Mouse (Mus musculus) ES-E14 (cell line): Measurements from ENCODE around the gene Pkd2l1. TPM values are rescaled to one million over a fixed set of nuclear protein-coding genes. Genes with fewer than 3 reads are reported as not detected.

Experiments
- DNase-seq: peaks from one replicate; pipeline ENCODE4 v3.0.0-alpha.2; 2013; ENCODE audit warnings: low read depth, low spot score
- H3K27ac ChIP-seq: 2 replicates; pipeline ENCODE4 v1.5.1; 2012; ENCODE audit warnings: low read depth, mild to moderate bottlenecking, low read length, moderate library complexity, mixed read lengths; ENCODE audit not compliant: poor library complexity, insufficient read depth, severe bottlenecking
- H3K36me3 ChIP-seq: 2 replicates; pipeline ENCODE4 v1.6.1; 2012; ENCODE audit warnings: mild to moderate bottlenecking, low read length, moderate library complexity, mixed read lengths; ENCODE audit not compliant: control insufficient read depth, poor library complexity, insufficient read depth, severe bottlenecking
- H3K4me1 ChIP-seq, 2 experiments: fragments of 150-350 bp in 1 of 2; sonication (generic) in 1 of 2; 2 replicates each; pipeline ENCODE4 v1.6.1; 2012; ENCODE audit warnings: low read length in 2 of 2, mild to moderate bottlenecking in 1 of 2, mixed read lengths in 1 of 2; ENCODE audit not compliant: control insufficient read depth in 2 of 2, insufficient read depth in 2 of 2, poor library complexity in 1 of 2
- H3K4me3 ChIP-seq, 2 experiments: fragments of 150-350 bp in 1 of 2; sonication (generic) in 1 of 2; 2 replicates each; pipeline ENCODE4 v1.5.1; 2012; ENCODE audit warnings: low read length in 2 of 2, low read depth in 1 of 2, mild to moderate bottlenecking in 1 of 2, mixed read lengths in 1 of 2; ENCODE audit not compliant: insufficient read depth in 1 of 2, poor library complexity in 1 of 2, severe bottlenecking in 1 of 2
- H3K9ac ChIP-seq: 2 replicates; pipeline ENCODE4 v1.6.1; 2012; ENCODE audit warnings: low read depth, mild to moderate bottlenecking, low read length, mixed read lengths; ENCODE audit not compliant: poor library complexity, insufficient read depth, severe bottlenecking
- H3K9me3 ChIP-seq: fragments of 150-350 bp; sonication (generic); 2 replicates; pipeline ENCODE4 v1.6.1; 2012; ENCODE audit warnings: low read depth, mild to moderate bottlenecking, low read length; ENCODE audit not compliant: control insufficient read depth, insufficient read depth
- CHD2 ChIP-seq: IDR thresholded peaks from 2 replicates; pipeline ENCODE4 v1.6.1; 2014; ENCODE audit warnings: mild to moderate bottlenecking, low read depth, low read length, inconsistent platforms
- HCFC1 ChIP-seq: IDR thresholded peaks from 2 replicates; pipeline ENCODE4 v1.6.1; 2012; ENCODE audit warnings: low read length, inconsistent platforms, borderline replicate concordance; ENCODE audit not compliant: insufficient read depth
- MAFK ChIP-seq: IDR thresholded peaks from 2 replicates; pipeline ENCODE4 v1.6.1; 2014; ENCODE audit warnings: mild to moderate bottlenecking, low read depth, low read length, inconsistent platforms; ENCODE audit not compliant: insufficient read depth
- ZC3H11A ChIP-seq: IDR thresholded peaks from 2 replicates; pipeline ENCODE4 v1.6.1; 2012; ENCODE audit warnings: low read depth, mild to moderate bottlenecking, inconsistent platforms, low read length, borderline replicate concordance
- ZNF384 ChIP-seq: IDR thresholded peaks from 2 replicates; pipeline ENCODE4 v1.6.1; 2012; ENCODE audit warnings: low read depth, low read length, inconsistent platforms
- in situ Hi-C, 2 experiments: fragments of 600-800 bp; cut with MboI; formaldehyde crosslinking; loops; one replicate each; pipeline ENCODE4 v1.15.1; 2025; ENCODE audit warnings: low sequenced_read_pairs in 2 of 2, inconsistent platforms in 1 of 2; ENCODE audit not compliant: unreplicated experiment in 2 of 2
- total RNA-seq: library from RNA; depleted of rRNA; stranded (reverse); fragments of 300-350 nt; gene quantifications from 2 replicates; pipeline ENCODE4 v1.2.3, GENCODE M21; 2012

Pkd2l1 gene
- total RNA-seq, 1 experiment, result 2.4 TPM

DNA sequence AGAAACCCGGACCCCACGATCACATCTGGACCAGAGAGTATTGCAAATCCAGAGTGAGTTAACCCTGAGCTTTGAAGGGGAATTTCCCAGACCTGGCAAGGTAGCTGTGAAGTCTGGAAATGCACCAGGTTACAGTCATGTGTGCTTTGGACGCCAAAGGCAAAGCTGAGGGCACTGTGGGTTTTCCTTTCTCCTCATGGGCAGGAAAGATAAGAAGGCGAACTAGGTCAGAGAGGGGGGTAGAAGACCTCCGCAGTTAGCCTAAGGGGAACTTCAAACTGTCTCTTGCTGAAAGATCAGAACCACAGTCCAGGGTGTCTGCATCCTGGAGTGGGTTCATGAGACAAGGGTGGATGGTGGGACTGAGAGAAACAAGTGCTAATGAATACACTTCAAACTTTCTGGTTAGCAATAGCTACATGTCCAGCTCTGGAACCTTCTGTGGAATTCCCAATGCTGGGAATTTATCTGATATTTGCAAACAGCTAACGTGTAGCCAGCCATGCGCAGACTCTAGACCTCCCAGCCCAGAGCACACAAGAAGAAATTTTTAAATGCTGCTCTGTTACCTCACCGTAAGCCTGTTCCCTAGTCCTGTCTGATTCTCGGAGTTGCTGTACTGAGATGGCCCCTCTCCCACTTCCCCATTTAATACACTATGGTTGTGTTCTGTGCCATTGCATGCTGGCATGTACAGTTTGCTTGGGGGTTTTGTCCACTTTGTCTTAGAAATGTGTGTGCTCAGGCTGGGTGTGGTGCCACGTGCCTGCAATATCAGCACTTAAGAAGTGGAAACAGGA is 5.0 kb upstream of the Pkd2l1 start:
- TF ChIP-seq HCFC1, result no peak
- no peak for TF ChIP-seq MAFK
- no peak for TF ChIP-seq ZNF384
- no peak for TF ChIP-seq CHD2
- Histone ChIP-seq H3K27ac (no peak overlapping the region), H3K9ac (no peak overlapping the region), H3K4me1 (peaks cover 0 to 2% of the 10 kb centered on the region in 2 experiments; a peak in 1 of 4 replicates), H3K36me3 (no peaks in the 10 kb centered on the region), H3K4me3 (no peak overlapping the region), H3K9me3 (no peaks in the 10 kb centered on the region)
- DNase-seq, result no peak
- in situ Hi-C loops, result no loop called here

DNA sequence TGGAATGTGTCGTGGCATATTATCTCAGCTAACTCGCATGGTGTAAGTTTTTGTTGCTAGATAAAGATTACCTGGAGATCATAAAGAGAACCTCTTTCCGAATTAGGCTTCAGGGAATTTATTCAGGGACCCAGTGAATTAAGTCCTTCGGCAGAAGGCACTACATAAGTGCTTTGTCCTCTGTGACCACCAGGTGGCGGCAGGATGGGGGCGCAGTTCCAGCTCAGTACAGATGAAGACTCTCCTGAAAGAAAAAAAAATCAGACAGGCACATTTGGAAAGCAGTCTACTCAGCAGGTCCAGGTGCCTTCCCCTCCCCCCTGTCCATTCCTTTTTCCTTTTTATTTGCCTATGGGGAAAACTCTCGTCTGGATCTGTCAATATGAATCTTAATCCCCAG is 2.9 kb upstream of the Pkd2l1 start:
- no peak overlapping the region for H3K4me3 ChIP-seq
- in situ Hi-C loops, result no loop called here
- H3K4me1 ChIP-seq, result peaks cover 0 to 2% of the 10 kb centered on the region in 2 experiments; a peak in 1 of 4 replicates
- TF ChIP-seq HCFC1 (no peak), ZC3H11A (peak; percentile 14; the same call in 1 of the 2 replicates), ZNF384 (peak; percentile 86), MAFK (0 out of 2 replicates have a peak, but pooled peaks have one; percentile 12), CHD2 (no peak)
- H3K9me3 ChIP-seq, result no peaks in the 10 kb centered on the region
- no peaks in the 10 kb centered on the region for H3K36me3 ChIP-seq
- H3K27ac ChIP-seq, result no peak overlapping the region
- no peak overlapping the region for H3K9ac ChIP-seq
- DNase-seq, result peak; percentile 72

DNA sequence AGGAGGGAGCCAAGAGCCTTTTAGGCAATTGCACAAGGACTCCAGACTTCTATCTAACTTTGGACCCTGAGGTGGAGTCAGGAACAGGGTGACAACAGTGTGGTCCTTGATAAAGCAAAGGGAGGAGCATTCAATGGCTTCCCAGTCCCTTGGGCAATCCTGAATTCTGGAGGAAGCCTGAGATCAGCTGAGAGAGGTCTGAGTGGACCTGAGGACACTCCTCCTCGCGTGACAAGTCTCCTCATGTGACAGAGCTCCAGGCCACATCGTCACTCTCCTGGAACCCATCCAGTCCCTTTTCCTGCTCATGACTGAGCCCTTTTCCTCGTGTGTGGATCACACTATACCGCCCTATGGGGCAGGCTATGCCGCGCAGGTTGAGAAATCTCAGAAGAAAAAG is 1.7 kb upstream of the Pkd2l1 start:
- Histone ChIP-seq H3K9ac (no peak overlapping the region), H3K36me3 (no peaks in the 10 kb centered on the region), H3K27ac (no peak overlapping the region), H3K4me3 (no peak overlapping the region), H3K9me3 (no peaks in the 10 kb centered on the region), H3K4me1 (peaks cover 0 to 2% of the 10 kb centered on the region in 2 experiments; a peak in 1 of 4 replicates)
- in situ Hi-C loops, result no loop called here
- TF ChIP-seq HCFC1 (no peak), ZC3H11A (no peak), CHD2 (no peak), ZNF384 (no peak)
- DNase-seq, result no peak

DNA sequence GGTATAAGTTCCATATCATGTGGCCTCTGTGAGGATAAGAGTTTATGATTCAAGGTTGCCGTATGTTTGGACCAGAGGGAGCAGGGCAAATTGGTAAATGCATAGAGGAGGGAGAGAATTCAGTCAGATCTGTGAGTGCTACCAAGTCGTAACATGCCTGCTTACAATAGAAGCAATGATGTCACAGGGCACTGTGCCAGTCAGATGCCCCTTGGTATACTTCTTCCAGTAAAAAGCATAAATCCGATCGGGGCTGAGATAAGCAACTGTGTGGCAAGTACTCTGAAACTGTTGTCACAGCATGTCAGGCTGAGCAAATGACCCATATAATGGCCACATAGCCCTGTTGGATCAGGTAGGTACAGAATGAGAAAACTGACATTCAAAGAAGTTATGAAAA is 3.2 kb downstream of the Pkd2l1 start:
- Histone ChIP-seq H3K4me1 (no peaks in the 10 kb centered on the region), H3K9me3 (no peaks in the 10 kb centered on the region), H3K36me3 (no peaks in the 10 kb centered on the region), H3K9ac (no peak overlapping the region), H3K27ac (no peak overlapping the region), H3K4me3 (no peak overlapping the region)
- in situ Hi-C loops, result no loop called here
- TF ChIP-seq MAFK (no peak), ZC3H11A (no peak), CHD2 (no peak), ZNF384 (no peak), HCFC1 (no peak)
- no peak for DNase-seq
